Mouse (Mus musculus) E14TG2a.4 (cell line): Measurements from ENCODE around the gene Ugt1a7c.

Experiments
- H3K27me3 ChIP-seq: 2 replicates; pipeline ENCODE4 v1.6.1; 2014; ENCODE audit warnings: low read length, control low read depth; ENCODE audit not compliant: insufficient read depth
- H3K36me3 ChIP-seq: 2 replicates; pipeline ENCODE4 v1.6.1; 2014; ENCODE audit warnings: low read length, control low read depth; ENCODE audit not compliant: insufficient read depth
- H3K4me1 ChIP-seq: replicated peaks from 2 replicates; pipeline ENCODE4 v1.6.1; 2014; ENCODE audit warnings: low read depth, low read length, control low read depth
- H3K4me3 ChIP-seq: replicated peaks from 2 replicates; pipeline ENCODE4 v1.5.1; 2014; ENCODE audit warnings: mild to moderate bottlenecking, low read length
- H3K9me3 ChIP-seq: 2 replicates; pipeline ENCODE4 v1.6.1; 2014; ENCODE audit warnings: low read length, control low read depth
- CTCF ChIP-seq: conservative IDR thresholded peaks from 2 replicates; pipeline ENCODE4 v1.5.1; 2014; ENCODE audit warnings: low read length
- NANOG ChIP-seq: IDR thresholded peaks from 2 replicates; pipeline ENCODE4 v1.6.1; 2014; ENCODE audit warnings: borderline replicate concordance, low read length, mixed read lengths
- POU5F1 ChIP-seq: IDR thresholded peaks from 2 replicates; pipeline ENCODE4 v1.6.1; 2014; ENCODE audit warnings: low read length, borderline replicate concordance

Gene Ugt1a7c

DNA sequence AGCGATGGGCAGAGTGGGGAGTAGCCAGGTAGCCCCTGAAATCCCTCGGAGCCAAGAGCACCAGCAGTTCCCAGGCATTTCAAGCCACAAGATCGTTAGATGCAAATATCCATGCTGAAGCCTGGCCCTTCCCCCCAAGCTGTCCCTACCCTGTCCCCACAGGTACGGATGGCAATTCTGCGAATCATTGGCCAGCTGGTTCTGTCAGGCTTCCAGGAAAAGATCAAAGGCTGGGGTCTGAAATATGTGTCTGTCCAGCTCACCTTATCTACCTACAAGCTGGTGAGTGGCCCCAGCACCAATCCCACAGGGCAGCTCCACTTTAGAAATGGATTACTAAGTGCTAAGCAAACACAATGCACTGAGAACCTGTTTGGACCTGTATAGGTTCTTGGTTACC lies 142.4 kb downstream of the Ugt1a7c start:
- Histone ChIP-seq H3K4me3 (no peak overlapping the region), H3K9me3 (peaks cover 70% of the 10 kb centered on the region), H3K27me3 (peaks cover 15% of the 10 kb centered on the region), H3K36me3 (no peaks in the 10 kb centered on the region), H3K4me1 (no peaks in the 10 kb centered on the region)
- TF ChIP-seq POU5F1 (no peak), CTCF (no peak), NANOG (no peak)

DNA sequence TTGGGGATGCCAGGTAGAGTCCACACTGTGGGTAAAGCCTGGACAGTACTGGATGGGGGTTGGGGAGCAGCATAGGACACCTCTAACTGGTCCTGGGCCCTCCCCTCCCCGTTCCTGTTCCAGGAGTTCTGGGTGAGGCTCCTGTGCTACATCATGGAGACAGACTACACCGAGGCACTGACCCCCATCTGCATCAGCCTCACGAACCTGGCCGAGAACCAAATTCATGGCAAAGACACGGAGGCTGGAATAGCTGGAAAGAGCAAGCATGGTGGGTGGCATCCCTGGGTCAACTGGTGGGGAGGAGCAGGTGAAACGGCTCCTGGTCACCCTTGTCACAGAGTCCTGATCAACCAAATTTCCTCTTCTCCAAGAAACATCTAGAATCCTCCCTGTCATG lies 143.9 kb downstream of the Ugt1a7c start:
- Histone ChIP-seq H3K4me1 (no peaks in the 10 kb centered on the region), H3K36me3 (no peaks in the 10 kb centered on the region), H3K4me3 (no peak overlapping the region), H3K9me3 (peaks cover 72% of the 10 kb centered on the region), H3K27me3 (peaks cover 10% of the 10 kb centered on the region; the same call in 1 of the 2 replicates)
- TF ChIP-seq POU5F1 (0 out of 2 replicates have a peak, but pooled peaks have one; percentile 23), NANOG (no peak)

DNA sequence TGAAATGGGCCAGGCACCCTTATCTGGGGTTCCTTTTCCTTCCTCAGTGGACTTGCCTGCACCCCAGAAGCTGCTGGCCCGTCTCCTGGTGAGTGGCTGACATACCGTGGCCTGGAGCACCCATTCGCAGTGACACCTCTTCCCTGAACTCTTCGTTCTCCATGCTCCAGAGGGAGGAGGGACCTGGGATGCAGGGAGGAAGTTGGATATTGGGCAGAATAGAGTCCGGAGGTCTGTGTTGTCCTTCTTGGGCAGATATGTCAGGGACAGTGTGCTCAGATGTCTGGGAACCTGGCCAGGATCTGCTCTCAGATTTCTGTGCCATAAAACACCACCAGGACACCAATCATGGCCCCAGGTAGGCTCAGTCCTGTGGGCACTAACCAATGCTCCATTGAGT lies 145.2 kb downstream of the Ugt1a7c start:
- no peak for TF ChIP-seq POU5F1
- no peak for TF ChIP-seq CTCF
- TF ChIP-seq NANOG = no peak
- no peak overlapping the region for H3K4me3 ChIP-seq
- H3K27me3 ChIP-seq = peaks cover 7% of the 10 kb centered on the region; the same call in 1 of the 2 replicates
- no peaks in the 10 kb centered on the region for H3K36me3 ChIP-seq
- H3K9me3 ChIP-seq = peaks cover 68% of the 10 kb centered on the region
- no peaks in the 10 kb centered on the region for H3K4me1 ChIP-seq

DNA sequence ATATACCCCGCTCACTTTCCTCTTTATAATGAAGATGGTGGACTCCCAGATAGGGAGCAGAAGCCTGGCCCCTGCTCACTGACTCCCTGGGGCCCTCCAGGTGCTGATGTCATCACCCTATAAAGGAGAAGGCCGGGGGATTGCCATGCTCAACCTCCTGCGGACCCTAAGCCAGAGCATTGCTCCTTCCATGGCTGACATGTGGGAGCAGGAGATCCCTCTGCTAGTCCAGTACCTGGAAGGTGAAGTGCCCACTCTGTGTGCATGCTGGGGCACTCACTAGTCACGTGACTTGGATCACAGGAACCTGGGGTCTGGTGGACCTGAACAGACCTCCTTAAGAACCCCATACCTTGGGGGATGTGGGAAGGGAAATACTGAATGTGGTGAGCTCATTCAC lies 145.7 kb downstream of the Ugt1a7c start:
- H3K36me3 ChIP-seq = no peaks in the 10 kb centered on the region
- H3K4me1 ChIP-seq = no peaks in the 10 kb centered on the region
- H3K4me3 ChIP-seq = no peak overlapping the region
- H3K27me3 ChIP-seq = peaks cover 5% of the 10 kb centered on the region; the same call in 1 of the 2 replicates
- peaks cover 66% of the 10 kb centered on the region for H3K9me3 ChIP-seq
- TF ChIP-seq POU5F1 (no peak), NANOG (no peak), CTCF (no peak)

DNA sequence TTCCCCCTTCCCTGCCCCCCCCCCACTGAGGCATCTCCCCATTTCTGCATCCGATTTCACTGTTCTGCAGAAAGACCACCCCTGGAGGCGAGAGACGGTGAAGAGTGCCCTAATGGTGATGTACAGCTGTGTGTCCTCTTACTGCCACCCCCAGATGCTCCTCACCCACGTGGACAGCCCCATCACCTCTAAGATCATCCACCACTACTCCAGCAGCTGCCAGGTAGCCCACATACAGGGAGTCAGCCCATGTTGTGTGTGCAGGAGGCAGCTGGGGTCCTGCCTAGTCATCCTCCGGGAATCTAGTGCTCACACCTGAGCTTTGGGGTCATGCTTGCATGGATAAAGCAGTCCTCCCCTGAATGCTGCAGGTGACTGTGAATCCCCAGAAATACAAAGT lies 149.0 kb downstream of the Ugt1a7c start:
- TF ChIP-seq POU5F1 (no peak), NANOG (no peak), CTCF (no peak)
- H3K4me1 ChIP-seq = no peaks in the 10 kb centered on the region
- H3K27me3 ChIP-seq = peaks cover 6% of the 10 kb centered on the region; the same call in 1 of the 2 replicates
- H3K4me3 ChIP-seq = no peak overlapping the region
- peaks cover 36% of the 10 kb centered on the region for H3K9me3 ChIP-seq
- no peaks in the 10 kb centered on the region for H3K36me3 ChIP-seq

DNA sequence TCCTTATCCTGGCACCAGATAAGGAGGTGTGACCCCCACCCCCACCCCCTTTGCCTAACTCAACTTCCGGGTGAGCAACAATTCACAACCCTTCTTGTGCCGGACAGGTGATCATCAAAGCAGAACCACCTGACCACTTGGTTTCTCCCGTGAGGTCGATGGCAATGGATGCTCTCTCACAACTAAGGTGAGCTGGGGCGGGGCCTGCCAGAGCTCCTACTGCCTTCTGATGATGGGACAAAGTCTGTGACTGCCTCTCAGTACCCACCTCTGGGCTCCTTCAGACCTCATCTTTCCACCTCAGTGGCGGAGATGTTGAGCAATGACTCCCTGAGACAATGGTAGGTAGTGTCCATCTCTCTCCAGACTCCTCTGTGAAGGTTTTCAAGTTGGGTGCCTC lies 151.0 kb downstream of the Ugt1a7c start:
- no peak for TF ChIP-seq NANOG
- TF ChIP-seq CTCF = no peak
- no peak for TF ChIP-seq POU5F1
- Histone ChIP-seq H3K9me3 (peaks cover 20% of the 10 kb centered on the region), H3K36me3 (no peaks in the 10 kb centered on the region), H3K27me3 (0 out of 2 replicates have a peak, but pooled peaks cover 2% of the 10 kb centered on the region), H3K4me3 (no peak overlapping the region), H3K4me1 (no peaks in the 10 kb centered on the region)

DNA sequence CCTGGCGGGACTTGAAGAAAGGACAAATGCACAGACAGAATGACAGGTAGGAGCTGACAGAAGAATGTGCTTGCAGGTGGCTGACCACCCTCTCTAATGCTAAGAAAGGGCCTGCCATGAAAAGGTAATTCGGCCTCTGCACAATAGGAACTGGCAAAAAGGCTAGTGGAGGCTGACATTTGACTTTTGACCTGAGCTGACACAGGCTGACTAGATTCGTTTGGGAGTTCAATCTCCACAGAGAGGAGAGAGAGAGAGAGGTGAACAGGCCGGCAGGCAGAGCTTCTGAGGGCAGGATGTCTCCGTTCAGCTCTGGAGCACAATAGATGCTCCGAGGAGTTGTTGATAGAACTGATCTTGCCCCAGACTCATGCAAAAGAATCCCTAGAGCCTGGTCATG lies 151.5 kb downstream of the Ugt1a7c start:
- Histone ChIP-seq H3K9me3 (peaks cover 20% of the 10 kb centered on the region), H3K36me3 (no peaks in the 10 kb centered on the region), H3K4me1 (no peaks in the 10 kb centered on the region), H3K27me3 (0 out of 2 replicates have a peak, but pooled peaks cover 2% of the 10 kb centered on the region), H3K4me3 (no peak overlapping the region)
- no peak for TF ChIP-seq NANOG
- no peak for TF ChIP-seq POU5F1
- no peak for TF ChIP-seq CTCF

DNA sequence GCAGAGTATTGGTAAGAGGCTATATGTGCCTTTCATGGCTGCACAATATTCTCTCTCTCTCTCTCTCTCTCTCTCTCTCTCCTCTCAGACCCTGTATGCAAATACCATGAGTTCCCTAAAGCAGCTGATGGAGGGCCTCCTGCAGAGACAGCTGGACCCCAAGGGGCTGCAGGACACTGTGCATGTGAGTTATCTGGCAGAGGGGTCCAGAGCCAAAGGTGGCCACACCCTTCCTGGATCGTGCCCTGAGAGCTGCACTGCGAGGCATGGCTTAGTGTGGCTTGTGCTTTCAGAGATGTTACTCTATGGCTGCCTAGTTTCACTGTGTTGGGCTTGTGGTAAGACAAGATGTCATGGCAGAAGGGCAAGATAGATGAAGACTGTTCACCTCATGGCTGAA lies 152.8 kb downstream of the Ugt1a7c start:
- TF ChIP-seq POU5F1 (no peak), NANOG (no peak), CTCF (no peak)
- Histone ChIP-seq H3K4me1 (no peaks in the 10 kb centered on the region), H3K36me3 (no peaks in the 10 kb centered on the region)

DNA sequence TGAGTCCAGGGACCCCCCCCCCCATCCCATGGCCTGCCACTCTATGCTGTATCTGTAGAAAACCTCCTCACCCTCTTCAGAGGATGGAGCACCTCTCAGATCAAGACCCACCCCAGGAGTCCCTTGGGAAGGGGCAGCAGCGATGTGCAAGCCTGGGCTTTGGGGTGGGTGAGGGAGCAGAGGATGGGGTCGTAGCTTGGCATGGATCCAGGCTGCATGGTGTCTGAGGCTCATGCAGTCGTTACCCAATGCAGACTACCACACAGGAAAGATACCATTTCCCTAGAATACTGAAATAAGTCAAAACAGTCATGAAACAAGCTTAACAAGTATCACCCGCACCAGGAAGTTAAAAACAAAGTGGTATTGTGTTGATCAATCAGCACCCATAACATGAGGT lies 153.8 kb downstream of the Ugt1a7c start:
- Histone ChIP-seq H3K4me3 (no peak overlapping the region), H3K36me3 (no peaks in the 10 kb centered on the region), H3K4me1 (no peaks in the 10 kb centered on the region), H3K27me3 (0 out of 2 replicates have a peak, but pooled peaks cover 7% of the 10 kb centered on the region), H3K9me3 (peaks cover 15% of the 10 kb centered on the region; the same call in 1 of the 2 replicates)
- TF ChIP-seq CTCF (no peak), NANOG (no peak), POU5F1 (no peak)

More for the DNA sequence above, 152.8 kb downstream of the Ugt1a7c start:
- H3K9me3 ChIP-seq = peaks cover 21% of the 10 kb centered on the region
- H3K27me3 ChIP-seq = 0 out of 2 replicates have a peak, but pooled peaks cover 6% of the 10 kb centered on the region
- no peak overlapping the region for H3K4me3 ChIP-seq
